Mouse (Mus musculus) stomach, postnatal 0 days (tissue): ENCODE results near the gene Trim2.

ENCODE experiments used
- CTCF ChIP-seq: IDR thresholded peaks from 2 replicates; pipeline ENCODE4 v1.5.1; 2016; ENCODE audit warnings: antibody characterized with exemption, low read depth, mild to moderate bottlenecking, moderate library complexity
- EP300 ChIP-seq: optimal IDR thresholded peaks from 2 replicates; pipeline ENCODE3; 2016; ENCODE audit warnings: antibody characterized with exemption

GRCm38 (mm10) chr3:84157559-84158350, 148.9 kb downstream of the Trim2 start:
- TF ChIP-seq CTCF: no peak
- TF ChIP-seq EP300: no peak
